Mouse (Mus musculus) hindbrain, embryonic 15.5 days (tissue): ENCODE measurements at regions not wholly inside any gene's neighbourhood (a gene's known extent, or its start where the extent isn't known, plus 50 kb on each side); places are given as distances from the start of the nearest gene placed in this dataset.

Source experiments
- ATAC-seq: fragments of 200-750 bp; cut with Nextera tagmentation; 2 replicates; pipeline ENCODE4 v1.8.0; 2017; ENCODE audit warnings: low read depth, moderate number of reproducible peaks, moderate TSS enrichment; ENCODE audit not compliant: low FRiP score
- H3K27ac ChIP-seq: fragments of 300-500 bp; sonication (generic); replicated peaks from 2 replicates; pipeline ENCODE4 v1.5.1; 2015; ENCODE audit warnings: mild to moderate bottlenecking, inconsistent platforms
- H3K27me3 ChIP-seq: fragments of 300-500 bp; sonication (generic); 2 replicates; pipeline ENCODE4 v1.6.1; 2015; ENCODE audit warnings: control low read depth, inconsistent platforms
- H3K36me3 ChIP-seq: fragments of 300-500 bp; sonication (generic); 2 replicates; pipeline ENCODE4 v1.6.1; 2015; ENCODE audit warnings: control low read depth, inconsistent platforms
- H3K4me1 ChIP-seq: fragments of 300-500 bp; sonication (generic); replicated peaks from 2 replicates; pipeline ENCODE4 v1.6.1; 2015; ENCODE audit warnings: control low read depth, inconsistent platforms
- H3K4me2 ChIP-seq: fragments of 300-500 bp; sonication (generic); 2 replicates; pipeline ENCODE4 v1.6.1; 2015; ENCODE audit warnings: moderate library complexity, mild to moderate bottlenecking, inconsistent platforms
- H3K4me3 ChIP-seq: fragments of 300-500 bp; sonication (generic); 2 replicates; pipeline ENCODE4 v1.5.1; 2015; ENCODE audit warnings: mild to moderate bottlenecking, inconsistent platforms
- H3K9ac ChIP-seq: fragments of 300-500 bp; sonication (generic); 2 replicates; pipeline ENCODE4 v1.6.1; 2015; ENCODE audit warnings: inconsistent platforms
- H3K9me3 ChIP-seq: fragments of 300-500 bp; sonication (generic); 2 replicates; pipeline ENCODE4 v1.6.1; 2016; ENCODE audit warnings: control low read depth, inconsistent platforms
- WGBS: fragments of 180-500 bp; shearing (Covaris S2); methylation state at CpG from one replicate; pipeline ENCODE4 v1.1.7; 2015; 5-methylcytosine and 5-hydroxymethylcytosine counted together

- H3K4me1 ChIP-seq: no peaks in the 10 kb centered on the region
- H3K36me3 ChIP-seq: no peaks in the 10 kb centered on the region
- H3K9me3 ChIP-seq: no peaks in the 10 kb centered on the region
- H3K9ac ChIP-seq: no peak overlapping the region
- WGBS: 89% methylated on average over 11 of the region's 11 CpGs
- no peak overlapping the region for H3K4me2 ChIP-seq
- no peaks in the 10 kb centered on the region for H3K27me3 ChIP-seq
- no peak for ATAC-seq
- no peak overlapping the region for H3K27ac ChIP-seq
- H3K4me3 ChIP-seq: no peak overlapping the region
Observed at GRCm38 (mm10) chr16:90666271-90666986, 60.8 kb downstream of the Mis18a start.

GRCm38 (mm10) chr16:90664086-90664485, 63.1 kb downstream of the Mis18a start:
- Histone ChIP-seq H3K27ac (no peak overlapping the region), H3K27me3 (no peaks in the 10 kb centered on the region), H3K9ac (no peak overlapping the region), H3K9me3 (no peaks in the 10 kb centered on the region), H3K36me3 (no peaks in the 10 kb centered on the region), H3K4me1 (no peaks in the 10 kb centered on the region), H3K4me3 (no peak overlapping the region), H3K4me2 (no peak overlapping the region)
- no peak for ATAC-seq
- 55% methylated on average over 9 of the region's 9 CpGs for WGBS

DNA sequence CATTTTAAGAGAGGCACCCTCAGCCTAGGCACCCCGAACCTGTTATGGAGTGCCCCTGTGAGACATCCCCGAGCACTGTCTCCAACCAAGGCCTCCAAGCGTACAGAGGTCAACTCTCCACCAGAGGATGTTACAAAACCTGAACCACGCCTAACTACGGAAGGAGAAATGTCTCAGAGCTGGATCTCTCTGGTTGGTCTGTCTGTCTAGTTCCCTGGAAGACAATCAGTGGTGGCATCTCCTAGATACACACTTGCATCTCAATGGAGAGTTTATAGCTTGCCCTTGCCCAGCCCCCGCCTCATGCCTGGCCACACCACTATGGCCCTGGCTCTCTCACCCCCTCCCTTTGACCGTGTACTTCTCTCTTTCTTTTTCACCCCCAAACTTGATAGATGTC, 69.2 kb downstream of the Mis18a start:
- H3K9me3 ChIP-seq: no peaks in the 10 kb centered on the region
- H3K4me1 ChIP-seq: peaks cover 9% of the 10 kb centered on the region
- no peaks in the 10 kb centered on the region for H3K36me3 ChIP-seq
- no peak overlapping the region for H3K27ac ChIP-seq
- WGBS: 95% methylated on average over 7 of the region's 7 CpGs
- no peak overlapping the region for H3K4me2 ChIP-seq
- no peak overlapping the region for H3K9ac ChIP-seq
- no peaks in the 10 kb centered on the region for H3K27me3 ChIP-seq
- no peak for ATAC-seq
- H3K4me3 ChIP-seq: no peak overlapping the region

GRCm38 (mm10) chr16:90657027-90657426, 70.2 kb downstream of the Mis18a start:
- Histone ChIP-seq H3K4me2 (no peak overlapping the region), H3K4me1 (peaks cover 9% of the 10 kb centered on the region), H3K36me3 (no peaks in the 10 kb centered on the region), H3K9me3 (no peaks in the 10 kb centered on the region), H3K4me3 (no peak overlapping the region), H3K9ac (no peak overlapping the region), H3K27ac (no peak overlapping the region), H3K27me3 (no peaks in the 10 kb centered on the region)
- WGBS: 30% methylated on average over 9 of the region's 9 CpGs
- ATAC-seq: no peak

GRCm38 (mm10) chr16:90656571-90657011, 70.6 kb downstream of the Mis18a start:
- Histone ChIP-seq H3K36me3 (no peaks in the 10 kb centered on the region), H3K27ac (no peak overlapping the region), H3K9me3 (no peaks in the 10 kb centered on the region), H3K27me3 (no peaks in the 10 kb centered on the region), H3K9ac (no peak overlapping the region), H3K4me3 (no peak overlapping the region), H3K4me1 (peaks cover 9% of the 10 kb centered on the region), H3K4me2 (no peak overlapping the region)
- WGBS: 8% methylated on average over 16 of the region's 16 CpGs
- ATAC-seq: peak; percentile 75; the same call in 1 of the 2 replicates

GRCm38 (mm10) chr16:90654853-90655252, 72.4 kb downstream of the Mis18a start:
- Histone ChIP-seq H3K9me3 (no peaks in the 10 kb centered on the region), H3K9ac (no peak overlapping the region), H3K27me3 (no peaks in the 10 kb centered on the region), H3K4me3 (no peak overlapping the region), H3K36me3 (no peaks in the 10 kb centered on the region), H3K27ac (no peak overlapping the region), H3K4me2 (no peak overlapping the region), H3K4me1 (peaks cover 9% of the 10 kb centered on the region)
- ATAC-seq: no peak
- WGBS: 91% methylated on average over 5 of the region's 5 CpGs

DNA sequence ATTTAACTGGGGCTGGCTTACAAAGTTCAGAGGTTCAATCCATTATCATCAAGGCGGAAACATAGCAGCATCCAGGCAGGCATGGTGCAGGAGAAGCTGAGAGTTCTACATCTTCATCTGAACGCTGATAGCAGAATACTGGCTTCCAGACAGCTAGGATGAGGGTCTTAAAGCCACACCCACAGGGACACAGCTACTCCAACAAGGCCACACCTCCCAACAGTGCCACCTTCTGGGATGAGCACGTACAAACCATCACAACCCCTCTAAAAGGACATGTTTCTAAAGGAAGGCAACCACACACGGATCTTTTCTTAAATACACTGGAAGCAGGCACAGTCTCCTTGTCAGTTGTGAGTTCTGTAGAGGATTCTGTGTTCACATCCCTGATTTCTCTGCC, 74.4 kb downstream of the Mis18a start:
- no peak overlapping the region for H3K27ac ChIP-seq
- WGBS: 68% methylated on average over 4 of the region's 4 CpGs
- H3K4me2 ChIP-seq: no peak overlapping the region
- peaks cover 9% of the 10 kb centered on the region for H3K4me1 ChIP-seq
- no peak overlapping the region for H3K9ac ChIP-seq
- no peak for ATAC-seq
- H3K36me3 ChIP-seq: no peaks in the 10 kb centered on the region
- no peak overlapping the region for H3K4me3 ChIP-seq
- H3K27me3 ChIP-seq: no peaks in the 10 kb centered on the region
- H3K9me3 ChIP-seq: no peaks in the 10 kb centered on the region

- H3K9ac ChIP-seq: no peak overlapping the region
- no peak overlapping the region for H3K27ac ChIP-seq
- no peaks in the 10 kb centered on the region for H3K9me3 ChIP-seq
- H3K27me3 ChIP-seq: 0 out of 2 replicates have a peak, but pooled peaks cover 4% of the 10 kb centered on the region
- 32% methylated on average over 4 of the region's 4 CpGs for WGBS
- no peaks in the 10 kb centered on the region for H3K4me1 ChIP-seq
- no peaks in the 10 kb centered on the region for H3K36me3 ChIP-seq
- no peak for ATAC-seq
- no peak overlapping the region for H3K4me2 ChIP-seq
- no peak overlapping the region for H3K4me3 ChIP-seq
Observed at GRCm38 (mm10) chr16:90648161-90648560, 79.0 kb downstream of the Mis18a start.

GRCm38 (mm10) chr16:90642671-90643070, 84.5 kb downstream of the Mis18a start:
- Histone ChIP-seq H3K27ac (no peak overlapping the region), H3K4me2 (no peak overlapping the region), H3K4me3 (no peak overlapping the region), H3K27me3 (0 out of 2 replicates have a peak, but pooled peaks cover 4% of the 10 kb centered on the region), H3K9me3 (no peaks in the 10 kb centered on the region), H3K4me1 (no peaks in the 10 kb centered on the region), H3K9ac (no peak overlapping the region), H3K36me3 (no peaks in the 10 kb centered on the region)
- 90% methylated on average over 6 of the region's 6 CpGs for WGBS
- ATAC-seq: no peak

- H3K27ac ChIP-seq: no peak overlapping the region
- ATAC-seq: no peak
- H3K4me3 ChIP-seq: no peak overlapping the region
- H3K27me3 ChIP-seq: no peaks in the 10 kb centered on the region
- WGBS: 37% methylated on average over 12 of the region's 12 CpGs
- H3K36me3 ChIP-seq: no peaks in the 10 kb centered on the region
- no peak overlapping the region for H3K9ac ChIP-seq
- H3K9me3 ChIP-seq: no peaks in the 10 kb centered on the region
- H3K4me2 ChIP-seq: no peak overlapping the region
- no peaks in the 10 kb centered on the region for H3K4me1 ChIP-seq
Observed at GRCm38 (mm10) chr16:90635216-90635615, 92.0 kb downstream of the Mis18a start.

GRCm38 (mm10) chr16:90629976-90630375, 97.2 kb downstream of the Mis18a start:
- no peak overlapping the region for H3K9ac ChIP-seq
- no peak overlapping the region for H3K27ac ChIP-seq
- no peak overlapping the region for H3K4me2 ChIP-seq
- H3K9me3 ChIP-seq: no peaks in the 10 kb centered on the region
- peaks cover 23% of the 10 kb centered on the region for H3K4me1 ChIP-seq
- H3K27me3 ChIP-seq: no peaks in the 10 kb centered on the region
- no peaks in the 10 kb centered on the region for H3K36me3 ChIP-seq
- no peak for ATAC-seq
- no peak overlapping the region for H3K4me3 ChIP-seq
- 36% methylated on average over 6 of the region's 6 CpGs for WGBS

DNA sequence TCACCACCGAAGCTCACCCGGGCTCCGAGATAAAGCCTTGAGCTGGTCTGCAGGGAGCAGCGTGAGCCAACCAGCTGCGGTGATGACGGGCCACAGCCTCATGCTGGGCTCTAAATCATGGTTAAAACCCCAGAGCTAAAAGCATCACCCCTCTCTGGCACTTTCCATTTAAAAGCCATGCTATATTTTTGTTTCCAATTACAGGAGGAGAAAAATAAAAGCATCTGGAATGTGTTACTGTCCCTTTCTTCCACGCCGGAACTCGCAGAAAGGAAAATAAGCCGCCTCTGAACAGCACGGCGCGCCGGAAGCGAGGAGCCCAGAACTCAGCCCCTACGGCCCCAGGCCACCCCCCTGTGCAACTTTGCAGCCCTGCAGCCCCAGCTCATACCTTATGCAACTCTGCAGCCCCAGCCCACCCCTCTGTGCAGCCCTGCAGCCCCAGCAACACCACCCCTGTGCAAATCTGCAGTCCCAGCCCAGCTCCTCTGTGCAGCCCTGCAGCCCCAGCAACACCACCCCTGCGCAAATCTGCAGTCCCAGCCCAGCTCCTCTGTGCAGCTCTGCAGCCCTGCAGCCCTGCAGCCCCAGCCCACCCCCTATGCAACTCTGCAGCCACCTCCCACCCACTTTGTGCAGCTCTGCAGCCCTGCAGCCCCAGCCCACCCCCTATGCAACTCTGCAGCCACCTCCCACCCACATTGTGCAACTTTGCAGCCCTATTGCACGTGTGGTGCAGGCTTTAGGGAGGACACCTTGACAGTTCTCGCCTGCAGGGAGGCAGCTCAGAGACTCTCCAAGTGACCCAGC, 97.9 kb downstream of the Mis18a start:
- peaks cover 28% of the 10 kb centered on the region for H3K4me1 ChIP-seq
- H3K4me3 ChIP-seq: no peak overlapping the region
- whole genome bisulfite sequencing: 31% methylated on average over 19 of the region's 19 CpGs
- peak overlapping the region; percentile 22; the same call in 1 of the 2 replicates for H3K4me2 ChIP-seq
- H3K9ac ChIP-seq: no peak overlapping the region
- H3K27ac ChIP-seq: peak overlapping the region; percentile 36
- no peaks in the 10 kb centered on the region for H3K27me3 ChIP-seq
- no peaks in the 10 kb centered on the region for H3K9me3 ChIP-seq
- H3K36me3 ChIP-seq: no peaks in the 10 kb centered on the region
- ATAC-seq: peak; percentile 64; the same call in 1 of the 2 replicates
